ENCODE assay signal across 7 mouse cellular contexts in genomic region chr13:55513828-55514227, GRCm38 (mm10). TPM values are rescaled to one million over a fixed set of nuclear protein-coding genes. Genes with fewer than 3 reads are reported as not detected.
DNase-seq lines count a peak whose midpoint lies in the region; ATAC-seq and TF ChIP-seq lines count a peak whose summit lies in the region.

No protein-coding gene starts in this region.

- peaks cover 27% of the 10 kb centered on the region for H3K4me1 ChIP-seq in neural tube, embryonic 12.5 days
- peaks cover 20% of the 10 kb centered on the region; the same call in 1 of the 2 replicates for H3K4me1 ChIP-seq in forebrain, postnatal 0 days (ENCODE audit: insufficient read depth)
- peaks cover 45% of the 10 kb centered on the region for H3K4me1 ChIP-seq in liver, embryonic 13.5 days (replicated peaks)

- no peak overlapping the region for H3K4me3 ChIP-seq in neural tube, embryonic 12.5 days
- H3K4me3 ChIP-seq in forebrain, postnatal 0 days (ENCODE audit: low read depth, low read length), result peak overlapping the region; percentile 82
- peak overlapping the region; percentile 75 for H3K4me3 ChIP-seq in liver, embryonic 13.5 days (replicated peaks)

- no peaks in the 10 kb centered on the region for H3K27me3 ChIP-seq in neural tube, embryonic 12.5 days (replicated peaks)
- no peaks in the 10 kb centered on the region for H3K27me3 ChIP-seq in forebrain, postnatal 0 days (ENCODE audit: insufficient read depth, low read length)
- H3K27me3 ChIP-seq in liver, embryonic 13.5 days, result peaks cover 18% of the 10 kb centered on the region

- peak overlapping the region; percentile 84 for H3K4me2 ChIP-seq in neural tube, embryonic 12.5 days (replicated peaks)
- peak overlapping the region; percentile 91 for H3K4me2 ChIP-seq in forebrain, postnatal 0 days (ENCODE audit: low read depth)
- peak overlapping the region; percentile 97 for H3K4me2 ChIP-seq in liver, embryonic 13.5 days

- no peak for TF ChIP-seq CTCF in forebrain, postnatal 0 days (IDR thresholded peaks at IDR 0.05; ENCODE audit: low read depth)

- H3K9ac ChIP-seq in neural tube, embryonic 12.5 days, result no peak overlapping the region
- peak overlapping the region; percentile 79; the same call in 1 of the 2 replicates for H3K9ac ChIP-seq in forebrain, postnatal 0 days
- H3K9ac ChIP-seq in liver, embryonic 13.5 days, result peak overlapping the region; percentile 81

- H3K36me3 ChIP-seq in neural tube, embryonic 12.5 days, result peaks cover 4% of the 10 kb centered on the region
- H3K36me3 ChIP-seq in forebrain, postnatal 0 days (ENCODE audit: insufficient read depth), result peaks cover 12% of the 10 kb centered on the region
- H3K36me3 ChIP-seq in liver, embryonic 13.5 days, result peaks cover 8% of the 10 kb centered on the region

- no peak for DNase-seq in neural tube, embryonic 10.5 days (ENCODE audit: extremely low spot score, low spot score)
- DNase-seq in forebrain, postnatal 0 days, result no peak
- no peak for DNase-seq in liver, embryonic 13.5 days
- DNase-seq in ovary, postnatal 14 days (ENCODE audit: low spot score), result no peak
- DNase-seq in gastrocnemius, adult 8-10 months (ENCODE audit: low spot score in 2 of 2), result no peak
- no peak for DNase-seq in kidney, adult 11 months

- 36% methylated on average over 9 of the region's 9 CpGs for WGBS in neural tube, embryonic 12.5 days
- WGBS in forebrain, postnatal 0 days, result 36% methylated on average over 9 of the region's 9 CpGs
- 32% methylated on average over 9 of the region's 9 CpGs for WGBS in liver, embryonic 13.5 days (ENCODE audit: insufficient replicate concordance)

- no peak for ATAC-seq in neural tube, embryonic 12.5 days (ENCODE audit: low FRiP score, low read depth)
- no peak for ATAC-seq in forebrain, postnatal 0 days
- no peak for ATAC-seq in liver, embryonic 13.5 days (ENCODE audit: low read depth)

- no peak overlapping the region for H3K27ac ChIP-seq in neural tube, embryonic 12.5 days
- 0 out of 2 replicates have a peak overlapping the region, but pooled peaks have one; percentile 35 for H3K27ac ChIP-seq in forebrain, postnatal 0 days (ENCODE audit: low read depth, low read length)
- H3K27ac ChIP-seq in liver, embryonic 13.5 days, result no peak overlapping the region

- no peaks in the 10 kb centered on the region for H3K9me3 ChIP-seq in neural tube, embryonic 12.5 days
- no peaks in the 10 kb centered on the region for H3K9me3 ChIP-seq in forebrain, postnatal 0 days (ENCODE audit: low read length)
- no peaks in the 10 kb centered on the region for H3K9me3 ChIP-seq in liver, embryonic 13.5 days (replicated peaks)

RNA-seq across cellular contexts. Expression of gene Pdlim7, which starts 0.4 kb away (rescaled TPM):
- 158 and 166 TPM in 2 replicates for polyA plus RNA-seq in neural tube, embryonic 12.5 days (2016; fragmentation: Nextera tagmentation; extraction: Ambion mirVana)
- total RNA-seq in forebrain, postnatal 0 days (2014; rRNA removed), result 26.6 and 36.7 TPM in 2 replicates
- 114 and 115 TPM in 2 replicates for polyA plus RNA-seq in forebrain, postnatal 0 days (2015; fragmentation: Nextera tagmentation; extraction: Ambion mirVana)
- 27.5 and 28.8 TPM in 2 replicates for polyA plus RNA-seq in liver, embryonic 13.5 days (2015; fragmentation: Nextera tagmentation; extraction: Ambion mirVana)
- 100 to 1,000 TPM; 476 to 539 (median 493) TPM for total RNA-seq in gastrocnemius, adult 8-10 months (2022)

RNA-seq across cellular contexts. Expression of gene Dok3, which starts 15.3 kb away (rescaled TPM):
- 3.7 and 4.3 TPM in 2 replicates for polyA plus RNA-seq in neural tube, embryonic 12.5 days (2016; fragmentation: Nextera tagmentation; extraction: Ambion mirVana)
- total RNA-seq in forebrain, postnatal 0 days (2014; rRNA removed), result 2.5 and 4.8 TPM in 2 replicates
- 0.82 TPM in 2 replicates for polyA plus RNA-seq in forebrain, postnatal 0 days (2015; fragmentation: Nextera tagmentation; extraction: Ambion mirVana)
- polyA plus RNA-seq in liver, embryonic 13.5 days (2015; fragmentation: Nextera tagmentation; extraction: Ambion mirVana), result 3.4 and 3.8 TPM in 2 replicates
- 1 to 10 TPM in 1 of 4 experiments, under 1 TPM in 3; 0.61 to 1.1 (median 0.79) TPM for total RNA-seq in gastrocnemius, adult 8-10 months (2022)

RNA-seq across cellular contexts. Expression of gene Ddx41, which starts 22.6 kb away (rescaled TPM):
- polyA plus RNA-seq in neural tube, embryonic 12.5 days (2016; fragmentation: Nextera tagmentation; extraction: Ambion mirVana), result 64.1 and 64.4 TPM in 2 replicates
- total RNA-seq in forebrain, postnatal 0 days (2014; rRNA removed), result 65.2 and 69.6 TPM in 2 replicates
- 46.1 and 51.7 TPM in 2 replicates for polyA plus RNA-seq in forebrain, postnatal 0 days (2015; fragmentation: Nextera tagmentation; extraction: Ambion mirVana)
- polyA plus RNA-seq in liver, embryonic 13.5 days (2015; fragmentation: Nextera tagmentation; extraction: Ambion mirVana), result 31.7 and 32.8 TPM in 2 replicates
- 10 to 100 TPM in 1 of 4 experiments, 1 to 10 TPM in 3; 8.3 to 12.2 (median 9.2) TPM for total RNA-seq in gastrocnemius, adult 8-10 months (2022)

RNA-seq across cellular contexts. Expression of gene Dbn1, which starts 25.9 kb away (rescaled TPM):
- polyA plus RNA-seq in neural tube, embryonic 12.5 days (2016; fragmentation: Nextera tagmentation; extraction: Ambion mirVana), result 575 and 596 TPM in 2 replicates
- 545 and 619 TPM in 2 replicates for total RNA-seq in forebrain, postnatal 0 days (2014; rRNA removed)
- polyA plus RNA-seq in forebrain, postnatal 0 days (2015; fragmentation: Nextera tagmentation; extraction: Ambion mirVana), result 603 and 619 TPM in 2 replicates
- 11.5 and 12.3 TPM in 2 replicates for polyA plus RNA-seq in liver, embryonic 13.5 days (2015; fragmentation: Nextera tagmentation; extraction: Ambion mirVana)
- total RNA-seq in gastrocnemius, adult 8-10 months (2022), result 1 to 10 TPM; 2.9 to 4.0 (median 3.4) TPM

RNA-seq across cellular contexts. Expression of gene Prr7, which starts 49.8 kb away (rescaled TPM):
- 1.8 TPM in 2 replicates for polyA plus RNA-seq in neural tube, embryonic 12.5 days (2016; fragmentation: Nextera tagmentation; extraction: Ambion mirVana)
- total RNA-seq in forebrain, postnatal 0 days (2014; rRNA removed), result 108 and 118 TPM in 2 replicates
- 7.8 and 8.7 TPM in 2 replicates for polyA plus RNA-seq in forebrain, postnatal 0 days (2015; fragmentation: Nextera tagmentation; extraction: Ambion mirVana)
- not detected in 2 replicates for polyA plus RNA-seq in liver, embryonic 13.5 days (2015; fragmentation: Nextera tagmentation; extraction: Ambion mirVana)
- total RNA-seq in gastrocnemius, adult 8-10 months (2022), result under 1 TPM in 2 of 4 experiments, not detected in 2; 0.20 to 0.39 TPM
